Mouse (Mus musculus): Measurements from ENCODE around the gene Mgll. TPM values are rescaled to one million over a fixed set of nuclear protein-coding genes. Genes with fewer than 3 reads are reported as not detected.

Mgll gene
- polyA plus RNA-seq, 1 experiment from 2014 or later = 6.5 TPM

DNA sequence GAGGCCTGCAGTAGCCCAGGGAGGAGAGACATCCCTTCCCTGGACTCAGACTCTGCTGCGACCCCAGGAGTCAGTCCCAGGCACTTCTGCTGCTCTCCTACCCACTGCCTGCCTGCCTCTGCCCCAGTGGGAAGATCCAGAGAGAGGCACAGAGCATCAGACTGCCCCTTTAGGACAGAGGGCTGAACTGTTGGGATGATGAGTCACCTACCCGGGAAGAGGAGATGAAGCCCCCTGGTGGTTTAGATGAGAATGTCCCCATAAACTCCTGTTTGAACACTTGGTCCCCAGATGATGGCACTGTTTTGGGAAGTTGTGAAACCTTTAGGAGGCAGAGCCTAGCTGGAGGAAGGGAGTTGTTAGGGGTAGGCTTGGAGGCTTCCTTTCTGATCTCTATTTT, 136.7 kb downstream of the Mgll start:
- H3K4me1 ChIP-seq = peaks cover 3% of the 10 kb centered on the region; the same call in 1 of the 2 replicates
- peaks cover 62% of the 10 kb centered on the region for H3K36me3 ChIP-seq
- H3K27ac ChIP-seq = no peak overlapping the region
- WGBS = 14% methylated on average over 2 of the region's 2 CpGs
- no peaks in the 10 kb centered on the region for H3K27me3 ChIP-seq
- H3K4me2 ChIP-seq (replicated peaks) = no peak overlapping the region
- H3K4me3 ChIP-seq = no peak overlapping the region
- no peak overlapping the region for H3K9ac ChIP-seq
- H3K9me3 ChIP-seq (replicated peaks) = 0 out of 2 replicates have a peak, but pooled peaks cover 2% of the 10 kb centered on the region
- ATAC-seq (ENCODE audit: low FRiP score) = no peak

DNA sequence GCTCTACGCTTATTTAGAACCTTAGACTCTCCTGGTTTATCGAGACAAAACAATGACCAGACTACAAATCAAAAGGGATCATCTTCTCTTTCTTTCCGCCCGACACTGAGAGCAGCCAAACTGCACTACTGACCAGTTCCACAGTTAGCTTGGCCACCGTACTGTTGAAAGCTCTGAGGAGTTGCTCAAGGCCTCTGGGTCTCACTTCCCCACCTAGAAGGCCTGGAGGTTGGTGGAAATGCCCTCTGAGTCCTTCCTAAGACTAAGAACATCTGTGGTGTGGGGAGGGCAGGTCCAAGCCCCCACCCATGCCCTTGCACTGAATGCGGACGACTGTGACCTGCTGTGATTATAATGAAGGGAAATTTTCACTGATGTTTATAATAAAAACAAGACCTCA, 141.5 kb downstream of the Mgll start:
- 87% methylated on average over 7 of the region's 7 CpGs for WGBS
- no peak overlapping the region for H3K4me3 ChIP-seq
- peaks cover 44% of the 10 kb centered on the region for H3K36me3 ChIP-seq
- no peaks in the 10 kb centered on the region for H3K27me3 ChIP-seq
- H3K9ac ChIP-seq = no peak overlapping the region
- no peak for ATAC-seq (ENCODE audit: low FRiP score)
- H3K4me2 ChIP-seq (replicated peaks) = no peak overlapping the region
- H3K9me3 ChIP-seq (replicated peaks) = 0 out of 2 replicates have a peak, but pooled peaks cover 2% of the 10 kb centered on the region
- H3K27ac ChIP-seq = no peak overlapping the region
- H3K4me1 ChIP-seq = peaks cover 14% of the 10 kb centered on the region

DNA sequence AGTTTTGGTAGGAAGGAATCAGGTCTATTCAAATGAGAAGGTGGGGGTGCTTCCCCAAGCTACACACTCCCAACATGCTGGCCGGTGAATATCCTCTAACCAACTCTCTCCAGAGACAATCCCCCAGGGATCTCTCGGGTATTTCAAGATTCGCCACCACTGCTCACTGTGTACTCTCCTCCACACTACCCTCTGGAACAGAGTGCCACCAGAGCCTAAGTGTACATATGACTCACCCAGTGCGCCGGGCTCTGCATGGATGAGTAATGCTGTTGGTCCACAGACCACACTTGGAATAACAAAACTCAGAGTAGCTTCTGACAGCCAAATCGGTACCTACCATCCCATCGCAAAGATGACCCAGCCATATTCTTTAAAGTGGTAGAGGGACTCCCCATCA, 145.2 kb downstream of the Mgll start:
- Histone ChIP-seq H3K36me3 (peaks cover 9% of the 10 kb centered on the region), H3K27ac (no peak overlapping the region), H3K4me3 (no peak overlapping the region), H3K4me1 (peaks cover 46% of the 10 kb centered on the region), H3K27me3 (no peaks in the 10 kb centered on the region), H3K9ac (no peak overlapping the region), H3K4me2 (replicated peaks) (no peak overlapping the region), H3K9me3 (replicated peaks) (no peaks in the 10 kb centered on the region)
- WGBS = 85% methylated on average over 7 of the region's 7 CpGs
- no peak for ATAC-seq (ENCODE audit: low FRiP score)

DNA sequence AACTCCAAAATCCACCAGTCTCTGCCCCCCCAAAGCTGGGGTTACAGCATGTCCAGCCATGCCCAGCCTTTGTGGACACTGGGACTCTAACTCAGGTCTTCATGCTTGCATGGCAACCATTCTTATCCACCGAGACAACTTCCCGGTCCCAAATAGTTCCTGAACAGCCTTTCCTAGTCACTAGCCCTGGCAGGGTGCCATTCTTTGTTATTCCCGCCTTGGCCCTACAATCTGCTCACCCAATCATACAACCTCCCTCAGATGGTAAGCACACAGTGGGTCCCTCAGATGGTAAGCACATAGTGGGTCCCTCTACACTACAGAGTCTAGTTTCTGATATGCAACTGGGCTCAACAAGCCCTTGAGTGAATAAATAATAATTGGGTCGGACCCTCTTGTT, 146.4 kb downstream of the Mgll start:
- H3K4me1 ChIP-seq = peaks cover 46% of the 10 kb centered on the region
- WGBS = 44% methylated on average over 4 of the region's 4 CpGs
- 0 out of 2 replicates have a peak overlapping the region, but pooled peaks have one; percentile 94 for H3K27ac ChIP-seq
- 0 out of 2 replicates have a peak, but pooled peaks cover under 1% of the 10 kb centered on the region for H3K27me3 ChIP-seq
- H3K36me3 ChIP-seq = 0 out of 2 replicates have a peak, but pooled peaks cover 3% of the 10 kb centered on the region
- H3K9ac ChIP-seq = no peak overlapping the region
- H3K9me3 ChIP-seq (replicated peaks) = no peaks in the 10 kb centered on the region
- peak overlapping the region; percentile 86; the same call in 1 of the 2 replicates for H3K4me2 ChIP-seq (replicated peaks)
- no peak for ATAC-seq (ENCODE audit: low FRiP score)
- no peak overlapping the region for H3K4me3 ChIP-seq

DNA sequence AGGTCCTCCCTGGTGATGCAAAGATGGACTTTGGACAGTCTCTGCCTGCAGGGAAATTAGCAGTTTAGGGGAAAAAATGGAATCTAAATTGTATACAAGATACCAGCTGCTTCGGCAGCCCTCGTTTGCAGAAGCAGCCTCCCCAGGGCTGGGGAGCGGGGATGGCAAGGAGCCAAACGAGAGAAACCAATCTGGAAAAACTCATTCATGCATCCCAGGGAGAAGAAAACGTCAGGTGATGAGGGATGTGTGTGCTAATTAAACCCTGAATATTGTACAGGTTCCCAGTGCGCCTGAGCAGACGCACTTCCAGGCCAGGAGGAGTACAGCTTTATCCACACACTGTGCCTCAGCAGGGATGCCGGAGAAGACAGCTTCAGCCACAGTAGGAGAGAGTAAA, 147.3 kb downstream of the Mgll start:
- H3K9ac ChIP-seq = no peak overlapping the region
- whole genome bisulfite sequencing = 35% methylated on average over 8 of the region's 8 CpGs
- 0 out of 2 replicates have a peak, but pooled peaks cover 3% of the 10 kb centered on the region for H3K36me3 ChIP-seq
- peak; percentile 32 for ATAC-seq (ENCODE audit: low FRiP score)
- peaks cover 46% of the 10 kb centered on the region for H3K4me1 ChIP-seq
- no peaks in the 10 kb centered on the region for H3K9me3 ChIP-seq (replicated peaks)
- no peak overlapping the region for H3K4me3 ChIP-seq
- H3K4me2 ChIP-seq (replicated peaks) = peak overlapping the region; percentile 86
- H3K27me3 ChIP-seq = 0 out of 2 replicates have a peak, but pooled peaks cover 5% of the 10 kb centered on the region
- H3K27ac ChIP-seq = peak overlapping the region; percentile 94

DNA sequence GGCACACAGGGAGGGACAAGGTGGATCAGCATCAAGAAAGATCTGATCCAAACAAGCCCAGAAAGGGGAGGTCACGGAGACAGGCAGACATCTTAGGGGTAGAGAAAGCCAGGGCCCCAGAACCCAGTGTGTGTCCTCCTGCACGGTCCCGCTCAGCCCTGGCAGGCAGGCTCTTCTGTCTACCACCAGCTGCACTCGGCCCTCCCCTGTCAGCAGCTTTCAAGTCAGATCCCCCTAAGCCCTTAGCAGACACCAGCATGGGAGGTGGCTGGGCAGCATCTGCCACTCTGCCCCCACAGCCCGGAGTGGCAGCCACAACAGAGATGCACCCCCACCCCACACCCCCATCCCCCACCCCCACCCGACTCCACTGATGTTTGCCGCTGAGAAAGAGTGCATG, 148.6 kb downstream of the Mgll start:
- ATAC-seq (ENCODE audit: low FRiP score) = peak; percentile 49
- Histone ChIP-seq H3K4me1 (peaks cover 46% of the 10 kb centered on the region), H3K9me3 (replicated peaks) (no peaks in the 10 kb centered on the region), H3K27me3 (0 out of 2 replicates have a peak, but pooled peaks cover 5% of the 10 kb centered on the region), H3K4me3 (peak overlapping the region; percentile 89), H3K27ac (peak overlapping the region; percentile 94), H3K4me2 (replicated peaks) (peak overlapping the region; percentile 86), H3K36me3 (no peaks in the 10 kb centered on the region), H3K9ac (peak overlapping the region; percentile 97)
- 23% methylated on average over 7 of the region's 7 CpGs for WGBS

DNA sequence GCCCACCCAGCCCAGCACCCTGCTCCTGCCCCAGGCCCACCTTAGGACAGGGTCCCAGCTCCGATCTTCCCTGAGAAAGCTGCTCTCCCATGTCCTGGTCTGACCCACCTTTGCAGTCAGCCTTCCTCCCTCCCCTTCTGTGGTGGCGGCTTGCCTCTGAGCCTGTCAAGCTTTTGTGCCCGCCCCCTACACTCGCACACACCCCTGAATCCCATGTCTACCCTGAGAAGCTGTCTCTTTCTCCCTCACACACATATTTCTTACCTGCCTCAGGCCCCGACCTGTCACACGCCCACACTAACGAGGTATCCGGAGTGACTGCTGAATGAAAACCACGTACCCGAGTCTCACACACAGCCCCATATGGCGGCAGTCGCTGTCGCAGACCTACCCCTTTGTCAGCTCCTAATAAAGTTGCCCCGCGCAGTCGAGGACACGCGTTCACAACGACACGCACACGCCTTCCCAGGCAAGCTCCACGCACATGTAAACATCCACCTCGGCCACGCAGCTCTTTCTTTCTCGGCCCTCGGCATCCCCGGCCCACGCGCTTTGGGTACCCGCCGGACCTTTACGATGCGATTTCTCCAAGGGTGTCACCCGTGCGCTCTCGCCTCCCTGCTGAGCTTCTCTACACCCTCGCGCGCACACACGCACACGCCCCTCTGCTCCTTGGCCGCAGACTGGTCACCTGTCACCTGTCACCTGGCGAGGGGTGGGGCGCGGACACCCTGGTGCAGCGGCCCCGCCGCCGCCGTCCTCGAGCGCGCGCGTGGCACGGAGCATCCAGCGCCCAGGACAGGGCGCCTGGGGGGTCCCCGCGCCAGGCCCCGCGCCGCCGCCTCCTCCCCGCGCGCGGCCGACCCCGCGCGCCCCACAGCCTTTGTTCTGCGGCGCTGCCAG, 150.0 kb downstream of the Mgll start:
- peak; percentile 35 for ATAC-seq (ENCODE audit: low FRiP score)
- Histone ChIP-seq H3K36me3 (no peaks in the 10 kb centered on the region), H3K9me3 (replicated peaks) (no peaks in the 10 kb centered on the region), H3K27ac (peak overlapping the region; percentile 94), H3K4me3 (peak overlapping the region; percentile 89), H3K27me3 (0 out of 2 replicates have a peak, but pooled peaks cover 5% of the 10 kb centered on the region), H3K9ac (peak overlapping the region; percentile 97), H3K4me2 (replicated peaks) (peak overlapping the region; percentile 86), H3K4me1 (peaks cover 46% of the 10 kb centered on the region)
- 2% methylated on average over 73 of the region's 74 CpGs for WGBS

DNA sequence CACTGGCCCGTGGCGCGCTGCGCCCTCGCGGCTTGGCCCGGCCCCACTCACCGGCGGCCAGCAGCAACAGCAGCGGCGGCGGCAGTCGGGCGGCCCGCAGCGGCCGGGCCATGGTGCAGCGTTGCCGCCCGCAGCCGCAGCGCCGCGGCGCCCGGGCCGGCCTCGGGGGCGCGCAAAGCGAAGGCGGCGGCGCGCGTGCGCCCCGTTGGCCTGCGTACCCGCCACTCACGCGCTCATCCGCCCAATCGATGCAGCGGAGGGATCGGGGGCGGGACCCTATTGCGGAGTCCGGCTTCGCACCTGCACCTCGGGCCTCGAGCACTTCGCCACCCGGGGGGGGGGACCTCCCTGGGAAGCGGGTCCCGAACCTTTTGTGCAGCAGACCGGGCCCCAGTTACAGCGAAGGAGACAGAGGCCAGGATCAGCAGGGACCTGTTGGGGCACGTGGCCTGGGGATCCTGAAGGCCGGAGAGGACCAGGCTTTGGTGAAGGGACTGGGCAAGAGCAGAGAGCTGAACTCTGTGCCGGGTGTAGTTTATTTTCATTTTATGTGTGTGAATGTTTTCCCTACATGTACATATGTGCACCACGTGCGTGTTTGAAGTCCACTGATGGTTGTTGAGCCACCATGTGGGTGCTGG, 150.8 kb downstream of the Mgll start, which contains the start of gene Podxl2:
Podxl2 (minus strand) TSS at position 177 of the 641 bp plus-strand sequence.
- peak within 1 kb of the TSS; percentile 97 for H3K9ac ChIP-seq
- 0 out of 2 replicates have a peak, but pooled peaks cover 5% of the 10 kb centered on the region for H3K27me3 ChIP-seq
- H3K4me3 ChIP-seq = peak within 1 kb of the TSS; percentile 89
- no peaks in the 10 kb centered on the region for H3K36me3 ChIP-seq
- peak; percentile 61 for ATAC-seq (ENCODE audit: low FRiP score)
- H3K9me3 ChIP-seq (replicated peaks) = no peaks in the 10 kb centered on the region
- H3K4me2 ChIP-seq (replicated peaks) = peak within 1 kb of the TSS; percentile 86
- peak within 1 kb of the TSS; percentile 94 for H3K27ac ChIP-seq
- H3K4me1 ChIP-seq = peaks cover 39% of the 10 kb centered on the region
- 7% methylated on average over 50 of the region's 63 CpGs for WGBS

Other genes with a start within 250 kb of the Mgll start
- 203 and 210 TPM in 2 replicates for gene Sec61a1, start 205.5 kb upstream of the Mgll start, polyA plus RNA-seq (2016; fragmentation: Nextera tagmentation; extraction: Ambion mirVana)
- gene Kbtbd12, start 86.5 kb upstream of the Mgll start, polyA plus RNA-seq (2016; fragmentation: Nextera tagmentation; extraction: Ambion mirVana) = not detected in 2 replicates
- gene Abtb1, start 117.6 kb downstream of the Mgll start, polyA plus RNA-seq (2016; fragmentation: Nextera tagmentation; extraction: Ambion mirVana) = 32.1 and 36.1 TPM in 2 replicates
- 386 and 391 TPM in 2 replicates for gene Podxl2, start 150.6 kb downstream of the Mgll start, polyA plus RNA-seq (2016; fragmentation: Nextera tagmentation; extraction: Ambion mirVana)
- gene Mcm2, start 174.4 kb downstream of the Mgll start, polyA plus RNA-seq (2016; fragmentation: Nextera tagmentation; extraction: Ambion mirVana) = 119 and 130 TPM in 2 replicates
- 67.3 and 76.0 TPM in 2 replicates for gene Tpra1, start 177.8 kb downstream of the Mgll start, polyA plus RNA-seq (2016; fragmentation: Nextera tagmentation; extraction: Ambion mirVana)